Mouse (Mus musculus) left cerebral cortex, adult 11 months (tissue): ENCODE results near the gene Mrpl41.
"Not testable (repeated sequence)": the region's sequence is repeated elsewhere in the genome, so short reads cannot be mapped to it uniquely, and the experiment has no call there.

ENCODE experiments used
- DNase-seq: peaks from one replicate; pipeline ENCODE4 v3.0.0; 2022; ENCODE audit warnings: low spot score

The Mrpl41 gene

GRCm38 (mm10) chr2:24974906-24975703, at the start of gene Mrpl41:
Gene Mrpl41 (minus strand): TSS chr2:24975098.
- DNase-seq, result peak; percentile 94

DNA sequence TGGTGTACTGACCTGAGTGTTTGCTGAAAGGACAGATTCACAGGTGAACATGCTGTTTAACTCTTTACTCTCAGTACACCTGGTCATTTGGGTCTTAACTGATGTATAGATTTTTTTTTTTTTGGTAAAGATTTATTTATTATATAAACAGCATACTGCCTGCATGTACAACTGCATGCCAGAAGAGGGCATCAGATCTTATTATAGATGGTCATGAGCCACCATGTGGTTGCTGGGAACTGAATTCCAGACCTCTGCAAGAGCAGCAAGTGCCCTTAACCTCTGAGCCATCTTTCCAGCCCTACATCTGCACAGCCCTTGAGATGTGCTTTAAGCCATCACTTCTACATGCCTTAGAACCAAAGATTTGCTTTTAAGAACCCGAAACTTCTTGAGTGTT, 47.8 kb upstream of the Mrpl41 start:
- no peak for DNase-seq

DNA sequence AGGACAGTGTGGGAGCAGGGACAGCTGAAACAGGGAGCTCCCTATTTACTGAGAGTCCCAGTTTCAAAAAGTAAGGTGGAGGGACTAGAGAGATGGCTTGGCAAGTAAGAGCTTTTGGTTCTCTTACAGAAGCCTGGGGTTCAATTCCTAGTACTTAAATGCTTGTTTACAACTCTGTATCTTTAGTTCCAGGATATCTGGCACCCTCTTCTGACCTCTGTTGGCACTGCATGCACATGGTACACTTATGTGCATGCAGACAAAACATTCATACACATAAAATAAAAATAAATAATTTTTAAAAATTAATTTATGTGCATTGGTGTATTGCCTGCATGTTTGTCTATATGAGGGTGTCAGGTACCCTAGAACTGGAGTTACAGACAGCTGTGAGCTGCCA, 33.4 kb upstream of the Mrpl41 start:
- no peak for DNase-seq

- no peak for DNase-seq
Measured at GRCm38 (mm10) chr2:25006767-25007166, 31.9 kb upstream of the Mrpl41 start.

DNA sequence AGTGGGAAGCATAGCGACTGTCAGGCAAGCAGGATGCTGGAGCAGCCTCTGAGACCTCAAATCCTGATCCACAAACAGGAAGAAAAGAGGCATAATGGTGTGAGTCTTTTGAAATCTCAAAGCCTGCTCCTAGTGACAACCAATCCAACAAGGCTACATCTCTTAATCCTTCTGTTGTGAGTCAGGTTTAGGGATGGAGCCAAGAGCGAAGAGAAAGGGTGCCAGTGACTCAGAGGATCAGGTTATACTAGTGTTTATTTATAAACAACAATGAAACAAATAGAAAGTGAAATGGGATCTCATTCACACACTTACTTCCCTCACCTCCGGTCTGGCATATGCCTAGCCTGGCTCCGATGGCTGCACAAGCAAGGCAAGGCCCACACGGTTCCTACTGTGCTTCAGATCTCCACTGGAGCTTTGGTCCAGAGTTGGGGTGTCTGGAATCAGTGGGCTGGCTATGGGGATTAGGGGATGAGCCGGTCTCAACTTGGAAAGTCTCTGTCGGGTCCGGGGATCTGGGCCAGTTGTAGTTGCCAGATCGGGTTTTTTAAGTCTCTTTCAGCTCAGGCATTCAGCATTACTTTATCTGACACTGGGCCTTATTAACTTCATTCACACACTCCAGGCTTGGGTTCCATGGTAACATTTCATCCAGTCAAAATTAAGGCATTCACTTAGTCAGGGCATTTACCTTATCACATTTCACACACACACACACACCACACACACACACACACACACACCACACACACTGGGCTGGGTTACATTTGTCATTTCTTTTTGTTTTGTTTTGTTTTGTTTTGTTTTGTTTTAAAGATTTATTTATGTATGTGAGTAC, 29.3 kb upstream of the Mrpl41 start:
- no peak for DNase-seq

- DNase-seq, result no peak
Measured at GRCm38 (mm10) chr2:25000544-25001235, 25.8 kb upstream of the Mrpl41 start.

DNA sequence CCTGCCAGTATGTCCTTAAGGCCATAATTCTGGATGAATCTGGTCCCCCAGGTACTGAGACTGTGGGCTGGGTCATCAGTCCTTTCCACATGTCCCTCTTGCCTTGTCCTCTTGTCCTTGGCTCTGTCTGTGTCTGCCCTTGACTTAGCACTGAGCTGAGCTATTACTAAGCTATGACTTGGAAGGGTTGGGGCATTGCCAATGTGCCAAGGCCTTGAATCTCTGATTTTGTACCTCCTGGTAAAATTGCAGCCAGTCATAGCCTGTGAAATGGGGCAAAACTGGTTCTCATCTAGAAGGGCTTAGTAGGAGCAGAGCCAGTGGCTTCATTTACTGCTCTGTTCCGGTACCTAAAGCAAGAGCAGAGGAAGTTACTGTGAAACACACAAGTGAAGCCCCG, 21.6 kb upstream of the Mrpl41 start:
- DNase-seq, result no peak

DNA sequence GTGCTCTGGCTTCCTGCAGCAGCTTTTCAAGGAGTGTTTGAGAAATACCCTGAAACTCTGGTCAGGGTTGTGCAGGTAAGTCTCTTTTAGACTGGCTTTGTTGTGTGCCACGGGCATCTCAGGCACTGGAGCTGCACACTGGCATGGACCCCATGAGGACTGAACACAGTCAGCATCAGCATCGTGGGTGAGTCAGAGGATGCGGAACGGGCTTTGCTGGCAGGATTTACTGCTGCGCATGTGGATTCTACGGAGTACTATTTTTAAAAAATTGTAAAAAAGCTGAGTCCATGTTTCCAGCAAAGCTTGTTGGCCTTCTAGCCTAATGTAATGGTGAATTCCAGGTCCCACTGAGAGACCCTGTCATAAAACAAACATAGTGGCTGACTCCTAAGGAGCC, 20.4 kb upstream of the Mrpl41 start:
- no peak for DNase-seq

DNA sequence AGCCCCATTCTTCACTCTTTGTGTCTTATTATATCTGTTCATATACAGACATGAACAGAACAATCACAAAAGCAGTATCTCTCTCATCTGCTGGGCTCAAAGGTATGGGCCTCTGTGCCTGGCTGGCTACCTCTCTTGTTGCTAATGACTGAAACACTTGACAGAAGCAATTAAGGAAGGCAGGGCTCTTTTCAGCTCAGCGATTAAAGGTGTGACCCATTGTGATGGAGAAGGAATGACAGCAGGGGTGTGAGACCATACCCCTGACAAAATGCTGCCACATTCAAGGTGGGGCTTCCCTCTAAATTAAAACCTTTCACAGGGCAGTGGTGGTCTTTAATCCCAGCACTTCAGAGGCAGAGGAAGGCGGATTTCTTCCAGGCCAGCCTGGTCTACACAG, 12.9 kb upstream of the Mrpl41 start:
- DNase-seq, result no peak

GRCm38 (mm10) chr2:24976960-24977359, 2.1 kb upstream of the Mrpl41 start:
- DNase-seq, result no peak

GRCm38 (mm10) chr2:24975704-24976297, 903 bp upstream of the Mrpl41 start, which contains the start of gene Pnpla7:
Gene Pnpla7 (plus strand): TSS chr2:24976033.
- DNase-seq, result peak; percentile 57

DNA sequence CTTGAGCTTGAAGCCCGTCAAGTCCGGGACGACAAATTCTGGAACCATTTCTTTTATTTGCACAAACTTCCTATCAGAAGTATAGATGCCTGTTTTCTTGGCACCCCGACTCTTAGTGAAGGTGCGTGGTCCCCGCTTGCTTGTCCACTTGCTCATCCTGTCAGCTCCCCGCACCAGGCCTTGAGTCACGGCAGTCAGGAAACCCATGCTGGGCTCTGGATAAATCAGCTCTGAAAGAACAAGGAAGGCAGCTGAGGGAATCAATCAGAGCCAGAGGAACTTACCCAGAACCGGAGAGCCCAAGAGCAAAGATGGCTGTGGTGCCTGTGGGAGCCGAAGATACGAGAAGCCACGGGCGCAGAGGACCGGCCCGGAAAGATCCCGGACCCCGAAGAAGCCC, 446 bp downstream of the Mrpl41 start:
- not testable (repeated sequence) for DNase-seq

- no peak for DNase-seq
Measured at GRCm38 (mm10) chr2:24970386-24970785, 4.5 kb downstream of the Mrpl41 start.

DNA sequence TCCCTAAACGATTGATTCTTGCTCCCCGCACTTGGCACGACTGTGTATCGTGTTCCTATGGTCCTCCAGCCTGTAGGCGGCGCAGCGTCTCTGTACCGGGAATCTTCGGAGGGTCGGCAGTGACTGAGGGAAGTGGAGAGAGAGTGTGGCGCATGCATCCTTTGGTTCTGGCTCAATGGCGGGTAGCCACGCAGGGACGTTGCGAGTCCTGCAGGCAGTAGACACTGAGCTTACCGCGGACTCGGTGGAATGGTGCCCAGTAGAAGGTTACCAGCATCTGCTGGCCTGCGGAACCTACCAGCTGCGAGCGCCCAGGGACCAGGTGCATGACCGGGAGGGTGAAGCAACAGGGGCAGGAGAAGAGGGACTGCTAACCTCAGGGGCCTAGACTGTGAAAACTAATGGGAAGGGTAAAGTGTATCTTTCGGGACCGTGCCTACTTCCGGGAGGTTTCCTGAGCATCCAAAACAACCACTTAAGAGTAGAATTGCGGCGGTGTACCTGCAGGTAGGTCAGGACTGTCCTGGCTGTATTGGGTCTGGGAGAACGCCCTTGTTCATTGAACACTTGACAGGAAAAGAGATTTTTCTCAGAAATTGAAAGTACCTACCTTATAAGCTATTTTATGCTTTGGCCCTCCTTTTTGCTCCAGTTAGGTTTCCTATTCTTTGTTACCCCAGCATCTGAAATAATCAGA, 12.4 kb downstream of the Mrpl41 start, which contains the start of gene Dph7:
Gene Dph7 (plus strand): TSS at position 97 of the 697 bp plus-strand sequence.
- peak; percentile 79 for DNase-seq

- no peak for DNase-seq
Measured at GRCm38 (mm10) chr2:24960910-24961309, 14.0 kb downstream of the Mrpl41 start.

DNA sequence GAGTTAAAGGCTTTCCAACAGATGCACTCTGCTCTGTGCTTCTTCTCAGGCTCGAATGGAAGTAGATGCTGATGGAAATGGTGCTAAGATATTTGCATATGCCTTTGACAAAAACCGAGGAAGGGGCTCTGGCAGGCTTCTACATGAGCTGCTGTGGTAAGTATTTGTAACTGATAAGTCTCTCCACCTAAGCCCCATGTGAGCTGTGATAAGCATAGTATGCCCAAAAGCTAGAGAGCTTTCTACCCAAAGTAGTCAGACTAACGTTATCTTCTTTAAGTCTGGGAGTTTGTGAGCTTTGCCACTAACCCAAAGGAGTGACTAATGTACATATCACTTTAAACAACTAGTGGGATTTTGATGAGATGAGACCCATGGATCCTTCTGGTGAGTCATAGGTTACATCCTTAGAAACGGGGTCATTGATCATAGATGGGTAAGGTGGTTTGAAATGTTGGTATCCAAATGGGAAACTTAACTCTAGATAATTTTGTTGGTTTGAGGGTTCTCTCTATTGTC, 22.3 kb downstream of the Mrpl41 start:
- DNase-seq, result no peak

DNA sequence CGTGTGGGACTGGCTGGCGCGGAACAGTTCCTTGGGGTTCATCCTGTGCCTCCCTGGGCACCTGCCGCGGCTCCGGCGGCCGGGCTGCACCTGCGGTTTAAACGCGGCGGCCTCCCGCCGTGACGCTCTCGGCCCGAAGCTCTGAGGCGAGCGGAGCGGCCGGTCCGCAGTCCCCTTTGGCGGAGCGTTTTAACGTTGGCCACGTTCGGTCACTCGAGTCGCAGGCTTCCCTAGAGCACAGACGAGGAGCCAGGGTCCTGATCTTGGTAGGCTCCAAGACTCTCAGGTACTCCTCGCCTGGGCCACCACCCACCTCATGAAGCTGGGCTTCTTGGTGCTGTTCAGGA, 24.7 kb downstream of the Mrpl41 start:
- no peak for DNase-seq

DNA sequence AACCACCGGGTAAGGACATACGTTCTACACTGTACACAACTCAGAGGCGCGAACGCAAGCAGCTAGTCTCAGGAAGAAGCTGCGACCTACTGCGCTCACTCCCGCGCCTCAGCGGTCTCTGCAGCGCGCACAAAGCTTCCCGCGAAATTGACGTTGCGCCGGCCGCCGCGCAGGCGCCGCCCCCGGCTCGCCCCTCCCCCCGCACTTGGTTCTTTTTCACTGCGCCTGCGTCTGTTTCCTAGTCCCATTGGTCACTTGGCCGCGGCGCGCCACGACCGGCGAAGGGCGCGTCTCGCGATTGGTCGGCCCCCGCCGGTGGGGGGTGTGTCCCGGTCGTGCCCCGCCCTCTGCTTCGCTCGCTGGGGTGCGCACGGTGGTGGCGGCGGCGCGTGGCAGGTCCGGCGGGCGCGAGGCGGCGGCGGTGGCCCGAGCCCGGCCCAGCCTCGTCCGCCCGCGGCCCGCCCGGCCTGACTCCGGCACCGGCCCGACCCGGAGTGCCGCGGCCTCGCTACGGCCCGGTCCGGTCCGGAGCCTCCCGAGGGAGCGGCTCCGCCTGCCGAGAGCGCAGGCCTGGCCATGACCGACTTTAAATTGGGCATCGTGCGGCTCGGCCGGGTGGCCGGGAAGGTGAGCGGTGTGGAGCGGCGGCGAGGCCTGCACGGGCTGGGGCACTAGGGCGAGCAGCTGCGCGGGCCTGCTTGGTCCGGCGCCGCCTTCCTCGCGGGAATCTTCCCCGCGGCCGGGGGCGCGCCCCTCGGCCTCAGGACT, 25.3 kb downstream of the Mrpl41 start, which contains the start of gene Zmynd19:
Gene Zmynd19 (plus strand): TSS at position 372 of the 768 bp plus-strand sequence.
- DNase-seq, result peak; percentile 93

DNA sequence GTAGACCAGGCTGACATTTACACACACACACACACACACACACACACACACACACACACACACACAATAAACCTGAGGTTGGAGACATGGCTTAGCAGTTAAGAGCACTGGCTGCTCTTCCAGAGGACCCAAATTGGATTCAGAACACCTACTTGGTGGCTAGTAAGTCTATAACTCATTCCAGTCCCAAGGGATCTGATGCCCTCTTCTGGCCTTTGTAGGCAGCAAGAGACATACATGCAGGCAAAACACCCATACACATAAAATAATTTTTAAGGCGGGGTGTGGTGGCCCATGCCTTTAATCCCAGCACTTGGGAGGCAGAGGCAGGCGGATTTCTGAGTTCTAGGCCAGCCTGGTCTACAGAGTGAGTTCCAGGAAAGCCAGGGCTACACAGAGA, 30.6 kb downstream of the Mrpl41 start:
- not testable (repeated sequence) for DNase-seq

DNA sequence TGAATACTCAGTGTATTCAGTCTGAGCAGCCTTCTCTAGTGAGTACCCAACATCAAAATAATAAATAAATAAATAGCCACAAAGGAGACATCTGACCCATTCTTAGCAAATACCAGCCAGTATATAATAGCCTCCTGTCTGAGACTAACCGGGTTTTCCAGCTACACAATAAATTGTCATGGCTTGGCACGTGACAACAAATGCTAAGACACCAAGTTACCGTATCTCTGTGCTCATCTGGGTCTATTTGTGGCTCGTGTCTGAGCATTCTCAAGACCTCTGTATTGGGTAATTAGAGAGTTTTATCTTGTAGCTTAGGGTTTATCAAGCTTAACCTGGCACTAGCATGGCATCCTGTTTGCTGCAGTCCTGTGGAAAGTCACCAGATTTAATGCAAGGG, 32.8 kb downstream of the Mrpl41 start:
- no peak for DNase-seq
